Mouse (Mus musculus): ENCODE measurements around the gene Ss18l1. TPM values are rescaled to one million over a fixed set of nuclear protein-coding genes. Genes with fewer than 3 reads are reported as not detected.

Ss18l1 gene
- total RNA-seq, 2 experiments from 2014 or later: 45.3 to 45.8 TPM

- DNase-seq (ENCODE audit: low spot score in 2 of 2): no peak
These were observed 7.6 kb upstream of the Ss18l1 start for GRCm38 (mm10) chr2:180034753-180035152.

- no peak for DNase-seq (ENCODE audit: low spot score in 2 of 2)
These were observed 1.9 kb upstream of the Ss18l1 start for GRCm38 (mm10) chr2:180040406-180040805.

- DNase-seq (ENCODE audit: low spot score in 2 of 2): peak in 1 of 2 experiments; percentile 57
These were observed 593 bp upstream of the Ss18l1 start for GRCm38 (mm10) chr2:180041577-180042255.

- DNase-seq (ENCODE audit: low spot score in 2 of 2): peak; percentile 59 to 66
These were observed 678 bp downstream of the Ss18l1 start for GRCm38 (mm10) chr2:180042858-180043515.

- DNase-seq (ENCODE audit: low spot score in 2 of 2): peak in 1 of 2 experiments; percentile 58
These were observed 3.0 kb downstream of the Ss18l1 start for GRCm38 (mm10) chr2:180045283-180045682.

- DNase-seq (ENCODE audit: low spot score in 2 of 2): no peak
These were observed 5.3 kb downstream of the Ss18l1 start for GRCm38 (mm10) chr2:180047580-180047979.

- DNase-seq (ENCODE audit: low spot score in 2 of 2): peak; percentile 64 to 82
These were observed 5.8 kb downstream of the Ss18l1 start for GRCm38 (mm10) chr2:180047980-180048635.

- DNase-seq (ENCODE audit: low spot score in 2 of 2): peak; percentile 45 to 84
These were observed 8.7 kb downstream of the Ss18l1 start for GRCm38 (mm10) chr2:180050986-180051385.

- DNase-seq (ENCODE audit: low spot score in 2 of 2): no peak
These were observed 9.9 kb downstream of the Ss18l1 start for GRCm38 (mm10) chr2:180051986-180052733.

GRCm38 (mm10) chr2:180053001-180053400, 10.7 kb downstream of the Ss18l1 start:
- DNase-seq (ENCODE audit: low spot score in 2 of 2): no peak

- DNase-seq (ENCODE audit: low spot score in 2 of 2): no peak
These were observed 21.2 kb downstream of the Ss18l1 start for GRCm38 (mm10) chr2:180063338-180064131.

GRCm38 (mm10) chr2:180069770-180070480, 27.6 kb downstream of the Ss18l1 start:
- DNase-seq (ENCODE audit: low spot score in 2 of 2): no peak

- peak; percentile 95 to 97 for DNase-seq (ENCODE audit: low spot score in 2 of 2)
These were observed 28.5 kb downstream of the Ss18l1 start, which contains the start of gene Mtg2 for GRCm38 (mm10) chr2:180070481-180071453. Gene Mtg2 (plus strand): TSS chr2:180070588.

GRCm38 (mm10) chr2:180071671-180072070, 29.4 kb downstream of the Ss18l1 start:
- no peak for DNase-seq (ENCODE audit: low spot score in 2 of 2)

- DNase-seq (ENCODE audit: low spot score in 2 of 2): no peak
These were observed 30.6 kb downstream of the Ss18l1 start for GRCm38 (mm10) chr2:180072886-180073285.

- DNase-seq (ENCODE audit: low spot score in 2 of 2): no peak
These were observed 35.3 kb downstream of the Ss18l1 start for GRCm38 (mm10) chr2:180077622-180078021.

GRCm38 (mm10) chr2:180080680-180081079, 38.4 kb downstream of the Ss18l1 start:
- DNase-seq (ENCODE audit: low spot score in 2 of 2): no peak

- no peak for DNase-seq (ENCODE audit: low spot score in 2 of 2)
These were observed 40.8 kb downstream of the Ss18l1 start for GRCm38 (mm10) chr2:180083063-180083462.

GRCm38 (mm10) chr2:180084565-180084964, 42.3 kb downstream of the Ss18l1 start:
- peak in 1 of 2 experiments; percentile 67 for DNase-seq (ENCODE audit: low spot score in 2 of 2)
